Mouse (Mus musculus): Measurements from ENCODE around the gene Ntf5. TPM values are rescaled to one million over a fixed set of nuclear protein-coding genes. Genes with fewer than 3 reads are reported as not detected.

Ntf5 gene
- total and polyA plus RNA-seq, 3 experiments = 0.43 to 1.5 (median 0.59) TPM

DNA sequence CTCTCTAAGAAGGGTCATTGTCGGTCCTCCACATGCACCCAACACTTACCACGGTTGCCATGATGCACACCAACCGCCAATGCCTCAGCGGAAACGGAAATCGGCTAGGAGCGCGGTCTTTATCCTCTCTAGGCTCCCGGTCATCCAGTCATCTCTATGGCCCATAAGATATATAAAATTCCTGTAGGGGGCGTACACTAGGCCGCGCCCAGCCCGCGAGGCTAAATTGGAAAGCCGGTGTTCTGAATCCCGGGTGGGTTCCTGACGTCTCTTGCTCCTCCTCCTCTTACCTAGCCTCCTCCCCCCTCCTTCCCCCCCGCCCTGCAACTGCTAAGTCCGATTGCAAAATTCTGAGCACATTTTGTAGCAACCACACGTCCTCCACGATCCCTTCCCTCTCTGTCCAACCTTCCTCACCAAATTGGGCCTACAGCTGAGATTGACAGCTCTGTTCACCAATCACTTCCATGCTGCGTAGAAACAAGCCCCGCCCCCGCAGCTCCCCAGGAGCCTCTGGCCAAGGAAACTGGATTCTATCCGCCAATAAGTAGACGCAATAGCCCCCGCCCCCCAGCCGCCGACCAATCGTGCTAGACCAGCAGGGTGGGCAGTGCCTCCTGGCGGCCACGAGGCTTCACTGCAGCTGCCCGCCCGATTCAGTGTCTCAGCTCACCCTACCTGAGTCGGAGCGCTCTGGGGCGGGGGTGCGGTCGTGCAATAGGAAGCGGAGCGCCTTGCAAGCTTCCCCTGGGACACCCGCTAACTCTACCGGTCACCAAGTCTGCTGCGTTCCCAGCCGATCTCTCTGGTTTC, 20.9 kb downstream of the Ntf5 start, which contains the start of gene Gys1:
Gys1 (plus strand) TSS at position 642 of the 813 bp plus-strand sequence.
- dilution Hi-C loops (cut with MboI; ENCODE audit: extremely low pct_ligation_motif_present, extremely low pct_unique_long_range_greater_than_20kb, low sequenced_read_pairs) (no loop called here), in situ Hi-C loops (cut with MboI; ENCODE audit: low pct_ligation_motif_present, low pct_unique_long_range_greater_than_20kb, low sequenced_read_pairs) (no loop called here)
- Histone ChIP-seq H3K4me1 (ENCODE audit: control insufficient read depth in 1 of 2, insufficient read depth in 2 of 2) (peaks cover 10 to 62% of the 10 kb centered on the region in 2 experiments; a peak in 3 of 4 replicates), H3K4me2 (ENCODE audit: insufficient read depth, low read depth, poor library complexity, severe bottlenecking) (peak within 1 kb of the TSS; percentile 80), H3K36me3 (replicated peaks in 1 of 2; ENCODE audit: control insufficient read depth in 1 of 2, insufficient read depth in 1 of 2, low read length in 1 of 2) (peaks cover 28 to 55% of the 10 kb centered on the region in 2 experiments), H3K27ac (ENCODE audit: insufficient read depth, low read depth) (peak within 1 kb of the TSS; percentile 58), H3K4me3 (replicated peaks in 1 of 3; ENCODE audit: low read depth in 2 of 3, low read length in 2 of 3, poor library complexity in 1 of 3) (peak within 1 kb of the TSS; percentile 87 to 100 (median 95)), H3K9me3 (replicated peaks; ENCODE audit: low read length) (no peaks in the 10 kb centered on the region), H3K9ac (ENCODE audit: insufficient read depth, low read depth) (peak within 1 kb of the TSS; percentile 97), H3K27me3 (replicated peaks) (no peaks in the 10 kb centered on the region), H3K79me2 (replicated peaks; ENCODE audit: control insufficient read depth, extremely low read depth, insufficient read depth, poor library complexity, severe bottlenecking) (peaks cover 32% of the 10 kb centered on the region)
- TF ChIP-seq ELF1 (IDR thresholded peaks at IDR 0.05; ENCODE audit: low read depth, low read length) = peak; percentile 71
- peak; percentile 93 for TF ChIP-seq NELFE (IDR thresholded peaks at IDR 0.05; ENCODE audit: low read depth, low read length)
- no peak for TF ChIP-seq ZC3H11A (IDR thresholded peaks at IDR 0.05; ENCODE audit: low read depth, low read length)
- TF ChIP-seq SIN3A (IDR thresholded peaks at IDR 0.05; ENCODE audit: low read length) = peak; percentile 98
- TF ChIP-seq CTCF (conservative IDR thresholded peaks at IDR 0.05 in 1 of 2, IDR thresholded peaks at IDR 0.05 in 1 of 2; ENCODE audit: low read depth in 2 of 2, low read length in 2 of 2) = peak; percentile 25 to 92
- peak; percentile 60; the same call in 1 of the 2 replicates for TF ChIP-seq ZMIZ1 (IDR thresholded peaks at IDR 0.05; ENCODE audit: low read depth, low read length)
- peak; percentile 55; the same call in 1 of the 2 replicates for TF ChIP-seq NRF1 (IDR thresholded peaks at IDR 0.05; ENCODE audit: low read depth, low read length)
- peak; percentile 43 for TF ChIP-seq MEF2A (IDR thresholded peaks at IDR 0.05; ENCODE audit: borderline replicate concordance, low read depth, low read length)
- peak; percentile 67 for TF ChIP-seq SMC3 (IDR thresholded peaks at IDR 0.05; ENCODE audit: low read depth, low read length)
- 0 out of 2 replicates have a peak, but pooled peaks have one; percentile 48 for TF ChIP-seq POLR2AphosphoS2 (IDR thresholded peaks at IDR 0.05; ENCODE audit: low read depth, low read length)
- no peak for TF ChIP-seq CHD1 (IDR thresholded peaks at IDR 0.05; ENCODE audit: low read depth, low read length)
- TF ChIP-seq MAZ (IDR thresholded peaks at IDR 0.05; ENCODE audit: low read depth, low read length) = peak; percentile 64
- 0 out of 2 replicates have a peak, but pooled peaks have one; percentile 17 for TF ChIP-seq JUND (conservative IDR thresholded peaks at IDR 0.05; ENCODE audit: low read depth, low read length)
- TF ChIP-seq USF2 (conservative IDR thresholded peaks at IDR 0.05; ENCODE audit: low read depth, low read length) = no peak
- TF ChIP-seq JUN (IDR thresholded peaks at IDR 0.05; ENCODE audit: insufficient read depth, low read depth, low read length) = no peak
- TF ChIP-seq PAX5 (IDR thresholded peaks at IDR 0.05; ENCODE audit: low read length) = no peak
- TF ChIP-seq POLR2A (IDR thresholded peaks at IDR 0.05; ENCODE audit: low read depth, low read length) = peak; percentile 87
- TF ChIP-seq EP300 (IDR thresholded peaks at IDR 0.05; ENCODE audit: low read length) = no peak
- TF ChIP-seq RAD21 (IDR thresholded peaks at IDR 0.05; ENCODE audit: low read depth, low read length) = peak; percentile 29
- 0 out of 2 replicates have a peak, but pooled peaks have one; percentile 11 for TF ChIP-seq MAFK (IDR thresholded peaks at IDR 0.05; ENCODE audit: insufficient replicate concordance, low read length)
- TF ChIP-seq RCOR1 (conservative IDR thresholded peaks at IDR 0.05; ENCODE audit: low read depth, low read length) = no peak
- TF ChIP-seq KAT2A (IDR thresholded peaks at IDR 0.05; ENCODE audit: insufficient replicate concordance, low read length) = peak; percentile 86
- peak; percentile 5; the same call in 1 of the 2 replicates for TF ChIP-seq BHLHE40 (IDR thresholded peaks at IDR 0.05; ENCODE audit: low read depth, low read length)
- TF ChIP-seq CHD2 (IDR thresholded peaks at IDR 0.05; ENCODE audit: low read length) = peak; percentile 93
- 0 out of 2 replicates have a peak, but pooled peaks have one; percentile 15 for TF ChIP-seq ZNF384 (IDR thresholded peaks at IDR 0.05; ENCODE audit: low read depth, low read length)
- TF ChIP-seq TCF12 (IDR thresholded peaks at IDR 0.05; ENCODE audit: low read depth, low read length) = peak; percentile 82
- peak; percentile 92 for TF ChIP-seq HCFC1 (IDR thresholded peaks at IDR 0.05; ENCODE audit: low read depth, low read length)
- peak; percentile 95 for TF ChIP-seq MYC (IDR thresholded peaks at IDR 0.05; ENCODE audit: low read depth, low read length)
- peak; percentile 51; the same call in 1 of the 2 replicates for TF ChIP-seq UBTF (IDR thresholded peaks at IDR 0.05; ENCODE audit: low read depth, low read length)
- no peak for TF ChIP-seq ZKSCAN1 (IDR thresholded peaks at IDR 0.05; ENCODE audit: borderline replicate concordance, low read depth, low read length)
- TF ChIP-seq IRF4 (IDR thresholded peaks at IDR 0.05; ENCODE audit: low read depth, low read length) = peak; percentile 58
- no peak; the same call in 1 of the 2 replicates for TF ChIP-seq E2F4 (IDR thresholded peaks at IDR 0.05; ENCODE audit: insufficient replicate concordance, low read depth, low read length)
- 0 out of 2 replicates have a peak, but pooled peaks have one; percentile 17 for TF ChIP-seq ETS1 (conservative IDR thresholded peaks at IDR 0.05; ENCODE audit: low read depth, low read length)
- peak; percentile 58; the same call in 1 of the 2 replicates for TF ChIP-seq GABPA (IDR thresholded peaks at IDR 0.05; ENCODE audit: insufficient replicate concordance, low read depth, low read length)
- TF ChIP-seq USF1 (IDR thresholded peaks at IDR 0.05; ENCODE audit: low read depth, low read length) = no peak
- TF ChIP-seq MAX (IDR thresholded peaks at IDR 0.05; ENCODE audit: low read length) = peak; percentile 88
- TF ChIP-seq MXI1 (IDR thresholded peaks at IDR 0.05; ENCODE audit: low read depth, low read length) = peak; percentile 94
- TF ChIP-seq TBP (conservative IDR thresholded peaks at IDR 0.05; ENCODE audit: low read depth, low read length) = peak; percentile 90
- DNase-seq (ENCODE audit: extremely low read depth) = peak; percentile 100

All from CH12.LX (cell line).